Mouse (Mus musculus): ENCODE measurements at regions not wholly inside any gene's neighbourhood (a gene's known extent, or its start where the extent isn't known, plus 50 kb on each side); places are given as distances from the start of the nearest gene placed in this dataset.

DNA sequence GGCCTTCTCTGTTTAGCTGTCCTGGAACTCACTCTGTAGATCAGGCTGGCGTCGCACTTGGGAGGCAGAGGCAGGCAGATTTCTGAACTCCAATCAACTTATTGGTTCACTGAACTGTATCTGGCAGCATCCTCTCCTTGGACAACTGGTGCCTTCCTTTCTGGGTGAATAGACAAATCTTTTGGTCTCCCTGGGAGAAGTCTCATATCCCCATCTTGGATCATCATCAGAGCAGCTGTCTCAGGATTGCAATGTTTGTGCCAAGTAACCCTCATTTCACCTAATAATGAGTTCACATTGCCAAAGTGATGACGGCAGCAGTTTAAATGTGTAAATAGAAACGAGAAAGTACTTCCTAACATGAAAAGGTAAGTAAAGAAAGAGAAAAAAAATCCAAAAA lies 759.8 kb upstream of the Car8 start:
- TF ChIP-seq CTCF (IDR thresholded peaks at IDR 0.05; ENCODE audit: low read depth), result no peak
- no peak for TF ChIP-seq EP300 (optimal IDR thresholded peaks at IDR 0.05)

All from stomach, postnatal 0 days (tissue).